Mouse (Mus musculus): ENCODE data around the gene Ifna7.
"Not testable (repeated sequence)": the region's sequence is repeated elsewhere in the genome, so short reads cannot be mapped to it uniquely, and the experiment has no call there.

DNA sequence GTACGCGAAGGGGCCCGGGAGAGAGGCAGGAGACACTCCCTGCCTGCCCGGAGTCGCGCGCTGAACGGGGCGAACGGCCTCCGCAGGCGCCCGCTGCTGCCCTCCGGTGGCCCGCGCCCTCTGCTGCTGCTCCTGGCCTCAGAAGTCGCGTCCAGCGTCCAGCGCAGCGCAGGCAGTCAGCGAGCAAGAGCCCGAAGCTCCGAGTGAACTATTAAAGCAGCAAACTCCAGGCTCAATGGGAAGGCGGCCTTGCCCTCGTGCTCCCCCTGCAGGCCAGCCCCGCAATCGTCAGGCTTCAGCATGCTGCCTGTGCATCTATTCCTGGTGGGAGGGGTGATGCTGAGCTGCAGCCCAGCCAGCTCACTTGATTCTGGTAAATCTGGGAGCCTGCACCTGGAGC, 18.9 kb upstream of the Ifna7 start, which contains the start of gene Gm13279:
- not testable (repeated sequence) for TF ChIP-seq CTCF (conservative IDR thresholded peaks at IDR 0.05; ENCODE audit: low read length); POU5F1 (IDR thresholded peaks at IDR 0.05; ENCODE audit: borderline replicate concordance, low read length)

Measured in E14TG2a.4 (cell line).